Mouse (Mus musculus) layer of hippocampus, adult 9-10 months (tissue): Measurements from ENCODE around the gene Ankrd63.

Experiments
- DNase-seq: peaks from one replicate; pipeline ENCODE4 v3.0.0; 2022; ENCODE audit warnings: low spot score

Ankrd63 gene

DNA sequence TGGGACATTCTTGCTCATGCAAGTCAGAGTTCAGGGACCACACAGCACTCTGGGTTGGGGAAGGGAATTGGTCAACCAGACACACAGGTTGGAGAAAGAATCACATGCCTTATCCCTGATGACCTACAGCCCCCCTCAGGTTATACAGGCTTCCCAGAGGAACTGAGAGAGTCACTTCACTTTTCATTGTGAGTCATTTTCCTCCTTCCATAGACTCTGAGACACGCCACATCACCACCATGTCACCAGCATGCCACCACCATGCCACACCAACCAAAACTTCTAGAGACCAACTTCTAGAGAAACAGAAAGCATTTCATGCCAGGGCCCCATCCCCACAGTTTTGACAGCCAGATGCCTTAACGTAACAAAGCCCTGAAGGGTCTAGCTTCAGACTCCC, 23.1 kb upstream of the Ankrd63 start:
- DNase-seq, result no peak

DNA sequence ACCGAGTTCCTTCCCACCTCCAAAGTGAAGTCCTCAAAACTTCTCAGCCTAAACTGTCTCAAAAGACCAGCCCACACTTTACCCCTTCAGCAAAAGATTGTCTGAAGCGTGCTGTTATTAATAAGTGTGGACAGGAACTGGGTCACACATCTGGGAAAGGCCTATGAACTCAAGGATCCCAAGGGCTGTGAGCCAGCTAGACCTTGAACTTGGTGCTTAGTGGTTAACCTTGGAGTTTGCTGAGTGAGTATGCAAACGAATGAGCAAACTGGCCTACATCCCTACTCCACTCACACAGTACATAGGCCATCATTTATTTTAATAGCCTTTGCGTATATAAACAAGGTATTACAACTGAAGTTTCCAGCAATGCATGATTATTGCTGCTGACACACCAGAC, 21.7 kb upstream of the Ankrd63 start:
- no peak for DNase-seq

DNA sequence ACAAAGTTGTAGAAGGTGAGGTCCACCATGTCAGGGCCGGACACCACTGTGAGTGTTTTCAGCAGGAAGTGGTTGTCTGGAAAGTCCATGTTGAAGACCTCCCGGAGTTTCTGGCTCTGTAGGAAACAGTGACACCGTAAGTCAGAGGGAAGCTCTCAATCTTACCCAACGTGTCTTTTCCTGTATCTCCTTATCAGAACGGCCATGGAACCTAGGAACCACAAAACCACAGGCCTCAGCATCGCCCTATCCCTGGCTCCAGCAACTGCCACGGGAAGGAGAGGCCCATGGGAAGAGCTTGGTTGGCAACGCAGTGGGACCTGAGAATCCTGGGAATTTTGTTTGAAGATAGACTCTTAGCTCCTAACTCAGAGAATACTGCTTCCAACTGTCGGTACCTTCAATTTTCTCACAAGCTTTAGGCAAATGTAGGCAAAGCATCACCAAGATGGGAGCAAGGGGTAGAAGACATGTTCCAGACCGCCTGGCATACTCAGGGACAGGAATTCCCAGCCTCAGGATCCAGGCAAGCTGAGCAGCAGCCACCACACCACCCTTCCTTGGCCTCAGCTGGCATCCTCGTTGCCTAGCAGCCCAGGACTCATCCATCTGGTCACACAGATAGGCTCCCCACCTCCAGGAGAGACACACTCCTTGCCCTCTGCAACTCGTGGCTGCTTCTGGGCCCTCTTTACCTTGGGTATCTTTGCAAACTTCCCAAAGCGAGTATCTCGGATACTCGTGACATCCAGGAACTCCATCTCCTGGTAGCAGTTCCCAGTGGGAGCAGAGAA, 20.1 kb upstream of the Ankrd63 start:
- DNase-seq, result no peak

DNA sequence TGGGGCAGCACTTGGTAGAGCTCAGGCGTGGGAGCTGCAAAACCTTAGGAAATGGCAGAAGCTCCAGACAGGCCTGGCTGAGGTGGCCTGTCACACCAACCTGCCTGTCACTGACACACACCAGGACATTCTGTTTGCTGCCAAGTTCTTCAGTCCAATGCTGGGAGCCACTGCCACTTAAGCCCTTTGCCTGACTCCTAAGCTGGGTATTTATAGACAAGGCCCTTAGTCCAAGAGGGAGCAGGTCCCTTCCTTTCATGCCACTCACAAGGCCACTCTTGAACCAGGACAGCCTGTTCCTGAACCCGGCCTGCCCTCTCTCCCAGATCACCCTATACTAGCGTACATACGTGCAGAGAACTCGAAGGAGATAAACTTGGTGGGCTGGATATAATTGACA, 12.9 kb upstream of the Ankrd63 start:
- no peak for DNase-seq

DNA sequence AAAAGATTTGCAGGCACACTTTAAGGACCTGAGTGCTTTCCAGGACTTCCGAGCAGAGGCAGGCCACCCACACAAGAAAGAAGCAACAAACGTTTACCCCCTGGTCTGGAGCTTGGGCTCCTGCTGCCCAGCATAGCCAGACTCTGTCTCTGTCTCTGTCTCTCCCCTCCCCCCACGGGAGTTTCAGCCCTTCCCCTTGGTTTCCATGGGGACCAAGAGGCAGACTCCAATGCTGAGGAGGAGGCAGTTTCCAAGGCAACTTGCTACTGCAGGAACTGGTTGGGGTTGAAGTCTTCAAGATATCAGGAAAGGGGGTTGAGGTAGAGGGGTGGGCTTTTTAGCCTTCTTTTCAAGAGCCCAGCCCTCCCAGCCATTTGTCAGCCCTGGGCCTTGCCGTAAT, 10.5 kb upstream of the Ankrd63 start:
- no peak for DNase-seq

DNA sequence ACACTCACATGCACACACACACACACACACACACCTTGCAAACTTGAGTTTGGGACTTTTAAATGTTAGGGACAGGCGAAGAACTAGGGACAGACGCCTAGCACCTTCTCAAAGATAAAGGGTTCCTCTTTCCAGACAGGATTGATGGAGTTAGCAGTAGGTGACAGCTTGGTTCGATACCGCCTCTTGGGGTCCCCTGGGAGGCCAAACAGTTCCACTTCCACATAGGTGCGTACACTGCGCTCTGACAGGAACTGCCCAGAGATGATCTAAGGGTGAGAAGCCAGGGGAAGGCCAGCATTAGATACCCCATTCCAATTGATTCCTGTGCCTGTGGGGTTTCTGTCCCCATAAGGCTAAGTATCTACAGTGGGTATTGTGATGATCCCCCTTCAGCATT, 9.9 kb upstream of the Ankrd63 start:
- DNase-seq, result no peak

DNA sequence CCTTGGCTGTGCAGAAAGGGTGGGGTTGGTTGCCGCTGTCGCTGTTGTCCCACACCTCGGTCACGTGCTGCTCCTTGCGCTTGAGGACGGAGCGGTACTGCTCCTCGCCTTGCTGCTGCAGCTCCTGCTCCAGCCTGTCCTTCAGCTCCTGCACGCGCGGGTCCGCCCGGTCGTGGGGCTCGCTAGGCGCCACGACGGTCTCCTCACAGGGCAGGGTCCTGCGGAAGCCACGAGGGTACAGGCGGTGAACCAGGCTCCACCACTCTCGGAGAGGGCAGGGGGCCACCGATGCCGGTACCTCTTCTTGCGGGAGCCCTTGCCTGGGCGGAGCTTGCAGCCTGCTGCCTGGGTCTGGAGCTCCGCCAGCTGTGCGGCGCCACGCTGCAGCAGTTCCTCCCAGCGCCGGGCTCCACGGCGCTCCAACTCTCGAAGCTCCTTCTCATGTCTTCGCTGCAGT, 7.3 kb upstream of the Ankrd63 start:
- DNase-seq, result no peak

DNA sequence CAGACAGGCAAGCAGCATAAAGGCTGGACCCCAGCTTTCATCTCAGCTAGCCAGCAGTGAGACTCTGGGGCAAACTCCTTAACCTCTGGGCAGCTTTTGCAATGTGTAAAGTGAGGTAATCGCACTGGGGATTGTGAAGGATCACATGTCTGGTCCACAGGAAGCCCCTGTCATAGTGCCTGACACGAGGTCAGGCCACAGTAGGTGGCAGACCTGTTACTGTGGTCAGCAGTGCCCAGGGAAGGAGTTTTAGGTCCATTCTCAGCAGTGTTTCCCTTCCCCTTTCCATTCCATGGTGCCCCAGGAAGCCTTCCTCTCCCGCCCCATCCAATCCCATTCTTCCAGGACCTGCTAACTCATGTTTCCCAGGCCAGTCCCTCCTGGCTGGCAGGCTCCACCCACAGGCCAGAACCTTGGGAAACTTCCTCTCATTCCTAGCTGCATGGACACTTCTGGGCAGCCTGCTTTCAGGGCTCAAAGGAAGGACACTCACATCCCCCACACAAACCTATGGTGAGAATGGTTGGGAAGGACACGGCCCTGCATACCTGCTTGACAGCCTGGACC, 6.0 kb upstream of the Ankrd63 start:
- no peak for DNase-seq

DNA sequence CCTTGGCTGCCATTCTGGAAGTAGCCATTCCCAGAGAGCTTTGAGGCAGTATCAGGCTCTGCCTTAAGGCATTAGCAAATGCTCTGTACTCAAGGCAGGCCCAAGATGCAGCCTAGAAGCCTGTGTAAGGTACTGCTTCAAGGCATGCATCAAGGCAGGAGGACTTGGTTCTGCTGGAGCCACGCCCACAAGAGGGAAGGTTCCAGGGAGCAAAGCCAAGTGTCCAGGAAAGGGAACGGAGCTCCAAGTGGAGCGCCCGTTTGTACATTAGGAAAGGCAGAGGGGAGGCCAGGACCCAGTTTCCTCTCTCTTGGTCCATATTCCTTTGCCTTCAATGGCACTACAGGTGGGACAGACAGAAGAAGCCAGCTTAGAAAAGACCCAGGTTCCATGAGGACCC, 4.7 kb upstream of the Ankrd63 start:
- no peak for DNase-seq

DNA sequence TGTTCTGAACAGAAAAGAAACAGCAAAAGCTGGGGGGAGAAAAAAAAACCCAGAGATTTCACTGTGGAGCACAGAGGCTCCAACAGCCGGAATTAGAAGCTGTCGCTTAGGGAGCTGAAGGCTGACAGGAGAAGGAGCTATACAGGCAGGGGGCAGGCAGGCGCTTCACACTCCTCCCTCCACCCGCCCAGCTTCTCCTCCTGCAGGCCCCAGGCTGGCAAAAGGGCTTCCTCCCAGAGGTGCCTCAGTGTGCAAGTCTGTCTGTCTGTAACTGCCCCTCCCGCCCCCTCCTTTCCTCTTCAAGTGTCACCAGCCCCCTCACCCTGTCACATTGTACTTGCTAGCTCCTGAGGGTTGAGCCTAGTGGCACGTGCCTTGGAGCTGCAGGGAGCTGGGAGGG, 2.7 kb upstream of the Ankrd63 start:
- DNase-seq, result no peak

DNA sequence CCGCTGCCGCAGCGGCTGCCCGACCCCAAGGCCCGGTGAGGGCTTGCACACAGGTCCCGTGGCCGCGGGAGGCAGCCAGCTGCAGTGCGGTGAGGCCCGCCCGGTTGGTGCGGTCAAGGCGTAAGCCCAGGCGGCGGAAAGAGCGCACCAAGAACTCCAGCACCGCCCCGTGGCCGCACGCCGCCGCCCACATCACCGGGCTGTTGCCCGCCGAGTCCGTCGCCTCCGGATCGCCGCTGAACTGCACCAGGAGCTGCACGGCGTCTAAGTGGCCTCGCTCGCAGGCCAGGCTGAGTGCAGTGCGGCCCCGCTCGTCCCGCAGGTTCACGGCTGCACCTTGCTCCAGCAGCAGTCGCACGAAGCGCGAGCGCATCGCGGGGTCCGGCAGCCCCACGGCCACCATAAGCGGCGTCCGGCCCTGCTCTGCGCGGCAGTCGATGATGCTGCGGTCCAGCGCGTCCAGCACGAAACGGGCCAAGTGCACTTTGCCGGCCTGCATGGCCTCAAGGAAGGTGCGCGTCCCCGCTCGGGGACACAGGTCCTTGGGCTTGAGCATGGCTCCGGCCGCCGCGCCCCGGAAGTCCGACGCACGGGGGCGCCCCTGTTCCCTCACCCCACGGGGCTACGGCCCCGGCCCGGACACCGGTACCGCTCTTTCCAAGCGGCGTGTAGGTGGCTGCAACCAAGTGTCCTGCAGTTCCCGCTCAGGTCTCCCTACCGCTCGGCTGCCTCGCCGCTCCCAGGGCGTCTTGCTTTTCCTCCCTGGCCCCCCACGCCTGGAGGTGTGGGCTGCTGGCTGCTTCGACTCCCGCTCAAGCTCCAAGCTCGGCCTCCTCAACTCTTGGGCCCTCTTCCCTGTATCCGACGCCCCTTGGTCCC, 641 bp downstream of the Ankrd63 start:
- DNase-seq, result no peak

DNA sequence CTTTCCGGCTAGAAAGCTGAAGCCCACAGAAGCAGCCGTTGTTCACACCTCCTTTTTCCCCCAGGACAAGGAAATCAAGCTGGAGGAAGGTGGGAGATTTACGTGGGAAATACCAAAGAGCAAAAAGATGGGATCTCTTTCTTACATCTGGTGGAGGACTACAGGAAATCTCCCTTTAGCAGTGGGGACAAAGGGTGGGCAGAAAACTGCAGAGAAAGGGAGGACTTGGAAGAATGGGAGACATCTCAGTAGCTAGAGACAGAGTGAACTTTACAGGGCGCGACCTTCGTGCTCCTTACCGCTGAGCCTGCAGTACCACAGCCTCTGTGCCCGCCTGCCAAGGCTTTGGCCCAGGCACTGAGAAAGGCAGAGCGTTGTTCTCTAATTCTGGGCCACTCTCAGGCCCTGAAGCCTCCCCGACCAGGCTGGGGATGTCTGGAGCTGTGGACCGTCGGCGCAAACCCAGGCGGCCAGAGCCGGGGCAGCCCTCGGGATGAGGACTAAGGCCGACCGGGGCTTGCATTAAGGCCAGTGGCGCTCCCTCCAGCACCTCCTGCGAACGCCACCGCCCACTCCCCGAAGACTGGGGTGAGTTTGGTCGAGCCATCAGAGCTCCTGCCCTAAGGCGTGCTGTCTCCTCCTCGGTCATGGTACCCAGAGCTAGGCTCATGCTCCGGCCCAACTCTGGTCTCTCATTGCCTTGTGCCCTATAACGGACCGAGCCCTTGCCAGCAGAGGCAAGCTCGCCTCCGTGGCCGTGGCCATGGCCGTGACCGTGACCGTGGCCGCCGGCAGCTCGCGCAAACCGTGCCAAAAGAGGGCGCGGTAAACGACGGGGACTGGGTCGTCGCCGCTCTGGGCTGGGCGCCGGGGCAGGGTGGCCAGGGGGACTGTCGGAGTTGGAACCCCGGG, 1.5 kb downstream of the Ankrd63 start:
- no peak for DNase-seq

DNA sequence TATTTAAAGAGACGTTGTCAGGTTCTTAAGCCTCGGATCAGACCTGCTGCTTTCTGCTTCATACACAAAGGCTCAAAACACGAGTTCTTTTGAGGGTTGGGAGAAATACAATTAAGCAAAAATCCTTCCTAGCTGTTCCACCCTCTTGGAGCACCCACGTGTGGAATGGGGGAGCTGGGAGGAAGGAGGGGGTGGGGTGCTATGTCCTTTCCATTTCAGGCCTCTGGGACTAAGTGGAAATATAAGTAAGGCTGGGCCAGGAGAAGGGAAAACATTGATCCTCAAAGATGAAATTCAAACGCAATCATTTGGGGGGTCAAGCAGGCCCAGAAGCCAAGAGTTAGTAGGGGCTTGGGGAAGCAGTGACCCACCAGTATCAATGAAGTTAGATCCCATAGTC, 2.6 kb downstream of the Ankrd63 start:
- DNase-seq, result no peak

DNA sequence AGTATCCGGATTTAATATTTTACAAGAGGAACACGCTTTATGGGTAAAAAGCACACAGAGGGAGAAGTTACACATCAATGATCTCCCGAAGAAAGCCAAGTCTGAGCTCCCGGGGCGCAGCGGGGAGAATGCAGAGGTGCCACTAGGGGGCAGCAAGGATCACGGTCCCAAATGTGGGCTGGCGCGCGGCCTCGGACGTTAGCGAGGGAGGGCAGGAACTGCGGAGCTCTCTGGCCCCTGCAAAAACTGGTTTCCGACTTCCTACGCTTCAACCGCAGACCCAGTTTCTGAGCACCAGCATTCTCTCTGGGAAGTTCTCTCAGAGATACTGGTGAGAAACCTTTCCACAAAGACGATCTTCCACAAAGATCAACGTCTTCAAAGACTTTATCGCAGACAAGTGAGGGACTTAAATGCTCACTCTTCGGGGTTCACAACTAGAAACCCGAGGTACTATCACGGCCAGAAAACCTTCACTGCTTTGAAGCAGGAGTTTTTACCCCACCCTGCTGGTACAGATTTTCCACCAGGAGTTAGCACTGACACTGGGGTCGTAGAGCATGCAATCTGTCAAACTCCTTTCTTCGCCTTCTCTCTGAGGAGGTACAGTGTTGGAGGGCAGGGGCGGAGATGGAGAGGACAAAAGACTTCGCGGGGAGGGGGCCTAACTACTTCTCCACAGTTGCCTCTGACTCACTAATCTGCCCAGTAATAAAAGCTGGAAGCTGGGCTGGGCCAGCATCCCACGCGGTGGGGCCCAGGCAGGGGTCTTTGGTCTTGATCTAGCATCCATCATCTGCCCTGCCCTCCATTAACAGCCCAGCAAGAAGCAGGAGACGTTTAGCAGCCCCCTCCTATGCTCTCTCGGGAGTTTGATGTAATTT, 3.3 kb downstream of the Ankrd63 start:
- DNase-seq, result peak; percentile 42

DNA sequence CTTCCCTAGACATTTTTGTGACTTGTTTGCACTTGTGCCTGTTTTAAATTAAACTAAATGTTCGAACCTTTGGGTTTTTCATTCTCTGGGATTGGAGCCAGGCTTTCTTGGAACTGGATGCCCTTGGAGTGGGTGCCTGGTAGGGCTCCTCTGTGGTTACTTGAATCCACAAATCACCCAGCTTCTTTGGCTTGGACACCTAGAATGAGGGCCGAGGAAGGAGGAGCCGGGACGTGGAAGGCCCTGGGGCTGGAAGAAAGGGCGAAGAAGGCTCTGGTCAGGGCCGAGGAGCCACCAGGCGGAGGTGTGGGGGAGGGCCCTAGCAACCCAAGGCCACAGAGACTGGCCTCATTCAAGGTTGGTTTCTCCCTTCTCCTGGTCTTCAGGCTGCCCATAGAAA, 5.8 kb downstream of the Ankrd63 start:
- DNase-seq, result no peak

DNA sequence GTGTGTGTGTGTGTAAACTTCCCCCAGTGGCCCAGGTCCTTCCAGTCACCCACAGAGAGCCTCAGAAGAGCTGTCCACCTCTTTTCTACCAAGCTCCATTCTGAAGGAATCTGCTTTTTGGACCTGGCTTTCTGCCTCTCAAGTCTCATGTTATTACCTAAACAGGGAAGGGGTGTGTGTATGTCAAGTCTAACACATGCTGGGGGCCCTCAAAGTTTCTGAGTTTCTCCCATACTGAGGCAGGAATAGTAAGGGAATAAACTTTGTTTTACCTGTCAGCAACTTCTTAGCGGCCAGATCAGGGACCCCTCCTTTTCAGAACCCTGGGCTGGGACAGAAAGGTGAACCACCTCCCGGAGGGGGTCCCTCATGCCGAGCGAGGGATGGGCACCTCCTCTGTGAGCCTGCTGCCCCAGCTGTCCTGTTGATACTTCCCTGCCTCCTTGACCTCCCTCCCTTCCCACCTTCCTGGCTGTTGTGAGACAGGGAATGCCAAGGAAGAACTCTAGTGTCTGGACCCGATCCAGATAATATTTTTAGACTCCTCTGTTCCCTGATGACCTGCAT, 6.4 kb downstream of the Ankrd63 start:
- no peak for DNase-seq

DNA sequence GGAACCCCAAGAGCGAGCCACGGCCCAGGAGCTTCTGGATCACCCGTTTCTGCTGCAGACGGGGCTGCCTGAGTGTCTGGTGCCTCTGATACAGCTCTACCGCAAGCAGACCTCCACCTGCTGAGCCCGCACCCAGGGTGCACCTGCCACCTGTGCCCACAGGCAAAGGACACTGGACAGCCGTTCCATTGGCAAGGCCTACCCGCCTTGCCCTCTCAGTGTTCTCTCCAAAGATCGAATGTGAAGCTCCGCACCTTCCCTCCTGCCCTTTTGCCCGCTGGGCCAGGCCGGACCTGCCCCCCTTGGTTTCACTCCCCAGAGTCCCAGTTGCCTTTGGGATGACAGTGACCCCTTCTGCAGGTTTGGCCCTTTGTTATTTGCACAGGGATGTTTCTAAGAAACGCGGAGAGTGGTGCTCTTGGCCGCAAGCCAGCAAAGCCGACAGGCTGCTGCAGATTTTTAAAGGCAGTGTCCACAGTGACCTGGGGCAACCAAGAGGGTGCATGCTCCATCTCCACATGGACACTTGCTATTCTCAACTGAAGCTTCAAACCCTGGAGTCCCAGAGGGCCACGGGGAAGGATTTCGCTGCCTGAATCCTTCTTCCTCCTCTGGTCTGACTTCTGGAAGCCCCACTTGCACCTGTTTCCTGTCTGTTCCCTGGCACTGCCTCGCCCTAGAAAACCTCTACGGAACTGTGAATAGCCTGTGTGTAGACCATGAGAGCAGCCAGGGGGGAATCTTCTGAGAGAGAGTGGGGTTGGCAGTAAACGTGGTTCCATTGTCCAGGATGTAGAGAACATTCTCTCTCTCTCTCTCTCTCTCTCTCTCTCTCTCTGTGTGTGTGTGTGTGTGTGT, 7.1 kb downstream of the Ankrd63 start:
- no peak for DNase-seq

DNA sequence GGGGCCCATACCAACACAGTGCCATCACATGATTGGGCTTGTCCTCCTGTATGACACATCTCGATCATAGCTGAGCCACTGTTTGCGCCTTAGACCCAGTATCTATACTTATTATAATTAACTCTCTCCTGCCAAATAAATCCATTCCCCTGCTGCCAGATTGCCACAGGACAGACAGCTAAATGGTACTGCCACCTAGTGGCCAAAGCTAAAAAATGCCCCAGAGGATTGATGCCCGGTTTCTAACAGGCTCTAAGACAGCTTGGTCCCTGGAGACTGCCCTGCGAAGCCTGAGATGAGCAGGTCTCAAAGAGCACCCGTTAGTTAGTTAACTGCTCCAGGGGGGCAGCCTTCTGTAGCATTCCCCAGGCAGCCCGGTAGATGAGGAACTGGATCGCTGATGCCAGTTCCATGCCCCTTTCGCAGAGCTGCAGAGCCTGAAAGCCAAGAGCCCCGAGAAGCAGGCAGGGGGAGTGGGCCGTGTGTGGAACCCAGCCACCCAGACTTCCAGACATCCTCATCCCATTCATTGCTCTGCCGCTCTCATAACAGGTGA, 8.0 kb downstream of the Ankrd63 start:
- peak; percentile 55 for DNase-seq

DNA sequence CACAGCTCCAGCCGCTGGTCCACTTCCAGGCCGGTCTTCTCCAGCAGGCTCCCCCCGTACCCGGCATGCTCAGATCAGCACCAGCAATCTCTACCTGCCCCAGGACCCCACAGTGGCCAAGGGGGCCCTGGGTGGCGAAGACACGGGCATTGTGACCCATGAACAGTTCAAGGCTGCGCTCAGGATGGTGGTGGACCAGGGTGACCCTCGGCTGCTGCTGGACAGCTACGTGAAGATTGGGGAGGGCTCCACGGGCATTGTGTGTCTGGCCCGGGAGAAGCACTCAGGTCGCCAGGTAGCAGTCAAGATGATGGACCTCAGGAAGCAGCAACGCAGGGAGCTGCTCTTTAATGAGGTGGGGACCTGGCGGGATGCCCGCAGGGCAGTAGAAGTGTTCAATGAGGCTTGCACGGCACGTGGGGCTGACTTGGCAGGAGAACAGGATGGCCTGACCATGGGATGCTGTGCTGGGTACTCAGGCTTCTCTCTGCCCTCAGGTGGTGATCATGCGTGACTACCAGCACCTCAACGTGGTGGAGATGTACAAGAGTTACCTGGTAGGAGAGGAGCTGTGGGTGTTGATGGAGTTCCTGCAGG, 10.3 kb downstream of the Ankrd63 start:
- DNase-seq, result no peak
